Mouse (Mus musculus): ENCODE results near the gene Mlph.

Mlph gene

DNA sequence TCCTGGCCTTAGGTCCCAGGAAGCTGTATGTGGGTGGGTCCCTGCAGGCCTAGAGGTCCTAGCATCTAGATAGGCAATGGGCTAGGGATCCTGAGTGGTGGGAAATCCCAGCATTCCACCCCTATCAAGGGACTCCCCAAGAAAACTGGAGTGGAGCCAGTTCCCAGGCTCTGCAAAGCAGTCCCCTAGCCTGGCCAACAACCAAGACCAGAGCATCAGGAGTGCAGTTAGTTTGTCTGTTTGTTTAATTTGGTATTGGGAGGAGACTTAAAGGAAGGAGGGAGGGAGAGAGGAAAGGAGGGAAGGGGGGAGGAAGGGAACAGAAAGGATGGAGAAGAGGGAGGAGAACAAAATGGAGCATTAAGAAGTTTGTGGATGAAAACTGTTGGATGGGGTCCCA is 5.7 kb upstream of the Mlph start:
- no peak for DNase-seq (ENCODE audit: low read depth)

DNA sequence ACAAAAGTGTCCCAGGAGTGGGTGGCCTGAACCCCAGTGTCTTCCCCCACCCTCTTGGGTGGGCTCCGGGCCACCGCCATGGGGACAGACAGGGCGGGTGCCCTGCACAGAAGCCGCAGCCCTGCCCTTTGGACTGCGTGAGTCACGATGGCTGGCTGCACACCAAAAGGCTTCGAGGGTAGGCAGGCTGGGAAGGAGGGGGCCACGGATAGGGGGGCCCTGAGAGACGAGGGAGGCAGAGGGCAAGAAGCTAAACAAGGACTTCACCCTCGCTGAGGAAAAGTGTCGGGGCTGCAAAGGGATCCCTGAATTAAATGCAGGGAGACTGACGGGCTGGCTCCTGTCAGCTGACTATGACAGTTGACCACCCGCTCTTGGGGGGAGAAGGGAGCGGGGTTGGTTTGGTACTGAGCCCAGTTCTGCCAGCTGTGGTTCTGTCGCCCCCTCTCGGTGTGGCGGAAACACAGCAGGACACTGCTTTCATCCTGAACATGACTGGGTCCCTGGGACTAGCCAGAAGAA is 5.2 kb upstream of the Mlph start:
- no peak for DNase-seq (ENCODE audit: low read depth)

GRCm38 (mm10) chr1:90913231-90913630 is 1.7 kb upstream of the Mlph start:
- DNase-seq (ENCODE audit: low read depth) = no peak

GRCm38 (mm10) chr1:90917509-90917908 is 2.6 kb downstream of the Mlph start:
- no peak for DNase-seq (ENCODE audit: low read depth)

DNA sequence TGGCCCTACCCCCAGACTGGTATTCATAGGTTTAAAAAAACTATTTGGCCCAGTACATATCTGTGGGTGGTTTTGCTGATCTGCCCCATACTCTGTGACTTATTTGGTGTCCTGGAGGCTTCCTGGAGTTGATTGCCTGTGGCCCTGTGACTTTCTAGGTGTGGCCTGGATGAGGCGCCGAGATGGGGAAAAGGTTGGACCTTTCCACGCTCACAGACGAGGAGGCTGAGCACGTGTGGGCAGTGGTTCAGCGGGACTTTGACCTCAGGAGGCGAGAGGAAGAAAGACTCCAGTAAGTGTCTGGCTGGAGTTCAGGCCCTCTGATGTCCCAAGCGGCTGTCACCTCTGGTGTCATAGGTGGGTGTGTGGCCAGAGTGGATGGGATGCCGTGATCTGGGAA is 6.8 kb downstream of the Mlph start:
- DNase-seq (ENCODE audit: low read depth) = no peak

- DNase-seq (ENCODE audit: low read depth) = no peak
These were observed 11.1 kb downstream of the Mlph start for GRCm38 (mm10) chr1:90926030-90926429.

GRCm38 (mm10) chr1:90927308-90927707 is 12.4 kb downstream of the Mlph start:
- DNase-seq (ENCODE audit: low read depth) = no peak

DNA sequence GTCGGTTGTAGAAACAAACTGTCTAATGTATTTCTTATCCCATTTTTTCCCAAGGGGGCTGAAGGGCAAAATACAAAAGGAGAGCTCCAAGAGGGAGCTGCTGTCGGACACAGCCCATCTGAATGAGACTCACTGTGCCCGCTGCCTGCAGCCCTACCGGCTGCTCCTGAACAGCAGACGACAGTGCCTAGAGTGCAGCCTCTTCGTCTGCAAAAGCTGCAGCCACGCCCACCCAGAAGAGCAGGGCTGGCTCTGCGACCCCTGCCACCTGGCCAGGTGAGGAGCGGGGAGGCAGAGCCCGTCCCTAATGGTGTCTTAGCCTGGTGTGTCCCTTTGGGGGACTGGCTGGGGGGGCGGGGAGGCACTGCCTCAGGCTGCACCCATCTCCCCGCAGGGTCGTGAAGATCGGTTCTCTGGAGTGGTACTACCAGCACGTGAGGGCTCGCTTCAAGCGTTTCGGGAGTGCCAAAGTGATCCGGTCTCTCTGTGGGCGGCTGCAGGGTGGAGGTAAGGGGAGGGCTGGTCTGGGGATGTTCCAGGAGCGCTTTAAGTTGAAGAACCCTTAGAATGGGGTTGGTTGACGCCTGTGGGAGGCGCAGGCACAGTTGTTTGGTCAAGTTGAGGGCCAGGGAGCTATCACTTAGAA is 13.2 kb downstream of the Mlph start:
- no peak for DNase-seq (ENCODE audit: low read depth)

GRCm38 (mm10) chr1:90928575-90928934 is 13.7 kb downstream of the Mlph start:
- DNase-seq (ENCODE audit: low read depth) = peak; percentile 74

GRCm38 (mm10) chr1:90933001-90933400 is 18.1 kb downstream of the Mlph start:
- DNase-seq (ENCODE audit: low read depth) = no peak

GRCm38 (mm10) chr1:90936990-90937389 is 22.1 kb downstream of the Mlph start:
- no peak for DNase-seq (ENCODE audit: low read depth)

GRCm38 (mm10) chr1:90939980-90940379 is 25.1 kb downstream of the Mlph start:
- no peak for DNase-seq (ENCODE audit: low read depth)

DNA sequence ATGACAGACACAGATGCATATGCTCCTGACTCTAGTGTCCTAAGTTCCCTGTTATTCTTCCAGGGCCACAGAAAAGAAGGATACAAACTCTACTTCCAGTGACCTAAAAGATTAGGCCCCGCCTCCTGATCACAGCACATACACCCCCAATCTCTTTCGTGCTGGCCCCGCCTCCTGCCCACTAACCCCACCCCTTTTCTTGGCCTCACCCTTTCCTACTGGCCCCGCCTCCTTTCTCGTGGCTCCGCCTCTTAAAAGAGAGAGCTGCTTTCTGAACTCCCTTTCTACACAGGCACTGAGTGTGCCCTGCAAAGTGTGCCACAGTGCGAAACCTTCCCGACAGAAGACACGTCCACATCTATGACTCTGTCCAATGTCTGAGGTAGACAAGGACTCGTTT is 30.3 kb downstream of the Mlph start:
- peak; percentile 10 for DNase-seq (ENCODE audit: low read depth)

- DNase-seq (ENCODE audit: low read depth) = no peak
These were observed 32.4 kb downstream of the Mlph start for GRCm38 (mm10) chr1:90947252-90947651.

- DNase-seq (ENCODE audit: low read depth) = peak; percentile 5
These were observed 34.4 kb downstream of the Mlph start for GRCm38 (mm10) chr1:90949309-90949708.

GRCm38 (mm10) chr1:90951670-90952069 is 36.8 kb downstream of the Mlph start:
- DNase-seq (ENCODE audit: low read depth) = no peak

GRCm38 (mm10) chr1:90952808-90953207 is 37.9 kb downstream of the Mlph start, which contains the start of gene Prlh:
Gene Prlh (plus strand): TSS chr1:90953108.
- DNase-seq (ENCODE audit: low read depth) = no peak

GRCm38 (mm10) chr1:90953688-90954087 is 38.8 kb downstream of the Mlph start:
- no peak for DNase-seq (ENCODE audit: low read depth)

DNA sequence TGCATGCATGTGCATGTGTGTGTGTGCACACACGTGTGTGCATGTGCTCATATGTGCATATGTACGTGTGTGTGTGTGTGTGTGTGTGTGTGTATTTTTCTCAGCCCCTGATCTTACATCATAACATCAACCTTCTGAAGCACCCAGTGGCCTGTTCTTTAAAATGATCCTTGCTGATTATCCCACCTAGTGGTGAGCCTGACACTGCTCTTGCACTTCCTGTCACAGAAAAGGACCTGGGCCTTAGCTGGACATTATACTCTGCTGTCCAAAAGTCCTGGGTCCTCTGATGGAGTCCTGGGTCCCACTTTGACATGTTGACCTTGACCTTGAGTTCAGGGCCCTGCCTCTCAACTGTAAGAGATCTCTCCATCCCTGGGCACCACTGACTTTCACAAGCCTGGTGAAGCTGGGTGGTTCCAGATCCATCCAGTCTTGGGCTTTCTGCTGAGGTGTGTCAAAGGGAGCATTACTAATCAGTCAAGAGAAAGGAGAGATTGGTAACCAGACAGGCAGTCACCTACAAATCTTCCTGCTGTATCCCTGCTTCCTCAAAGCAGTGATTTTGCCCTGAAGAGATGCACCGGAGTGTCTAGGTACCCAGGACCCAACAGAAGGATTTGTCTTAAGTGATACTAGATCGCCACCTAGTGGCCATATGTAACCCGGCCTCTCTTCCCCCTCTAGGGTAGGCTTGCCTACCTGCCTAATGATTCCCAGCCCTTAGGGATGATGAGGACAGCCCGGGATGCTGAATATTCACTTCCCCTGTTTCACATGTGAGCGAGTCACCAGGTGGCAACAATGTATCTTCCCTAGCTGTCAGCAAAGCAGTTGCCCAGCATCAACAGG is 41.6 kb downstream of the Mlph start:
- peak; percentile 72 for DNase-seq (ENCODE audit: low read depth)

- DNase-seq (ENCODE audit: low read depth) = no peak
These were observed 47.6 kb downstream of the Mlph start for GRCm38 (mm10) chr1:90962526-90962925.

DNA sequence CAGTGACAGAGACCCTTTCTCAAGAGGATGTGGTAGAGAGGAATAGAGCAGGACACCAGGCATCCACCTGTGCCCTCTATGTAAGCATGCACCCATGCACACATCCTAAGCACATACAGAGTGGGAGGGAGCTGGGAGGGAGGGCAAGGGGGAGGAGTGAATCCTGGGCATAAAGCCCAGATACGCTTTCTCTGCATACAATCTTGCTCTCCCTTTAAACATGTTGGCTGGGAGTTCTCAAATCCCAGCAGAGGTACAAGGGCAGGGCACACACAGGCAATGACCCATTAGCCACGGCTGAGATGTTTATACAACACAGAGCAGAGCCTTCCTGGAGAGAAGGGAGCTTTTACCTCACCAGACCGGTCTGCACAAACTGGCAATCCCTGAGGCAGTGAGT is 48.1 kb downstream of the Mlph start:
- no peak for DNase-seq (ENCODE audit: low read depth)

- no peak for DNase-seq (ENCODE audit: low read depth)
These were observed 52.7 kb downstream of the Mlph start for GRCm38 (mm10) chr1:90967583-90967982.

GRCm38 (mm10) chr1:90968649-90969048 is 53.8 kb downstream of the Mlph start:
- DNase-seq (ENCODE audit: low read depth) = no peak

Data from induced T-regulatory cell, adult 2 months (primary cell).